Mouse (Mus musculus) gastrocnemius, postnatal 10 days (tissue): ENCODE data around the gene Olfr1402. TPM values are rescaled to one million over a fixed set of nuclear protein-coding genes. Genes with fewer than 3 reads are reported as not detected.

Source experiments
- DNase-seq: peaks from one replicate; pipeline ENCODE4 v3.0.0; 2021; ENCODE audit warnings: mixed read lengths
- long read RNA-seq, 2 experiments: library from polyadenylated mRNA; stranded (forward); transcript quantifications; one replicate each; pipeline ENCODE4 v2.0.0; 2021
- total RNA-seq, 2 experiments: library from RNA; stranded (reverse); gene quantifications; 2 replicates each; pipeline ENCODE4 v1.2.3; 2021

Olfr1402 gene
- not detected for total RNA-seq
- long read RNA-seq, experiment 1, result 0 reads
- long read RNA-seq, experiment 2, result 0 reads

GRCm38 (mm10) chr3:97421920-97422319 lies at the start of gene Olfr1402:
TSS of gene Olfr1402 (minus strand) at chr3:97422020.
- no peak for DNase-seq

GRCm38 (mm10) chr3:97455286-97455685 lies 33.5 kb upstream of the Olfr1402 start:
- no peak for DNase-seq

DNA sequence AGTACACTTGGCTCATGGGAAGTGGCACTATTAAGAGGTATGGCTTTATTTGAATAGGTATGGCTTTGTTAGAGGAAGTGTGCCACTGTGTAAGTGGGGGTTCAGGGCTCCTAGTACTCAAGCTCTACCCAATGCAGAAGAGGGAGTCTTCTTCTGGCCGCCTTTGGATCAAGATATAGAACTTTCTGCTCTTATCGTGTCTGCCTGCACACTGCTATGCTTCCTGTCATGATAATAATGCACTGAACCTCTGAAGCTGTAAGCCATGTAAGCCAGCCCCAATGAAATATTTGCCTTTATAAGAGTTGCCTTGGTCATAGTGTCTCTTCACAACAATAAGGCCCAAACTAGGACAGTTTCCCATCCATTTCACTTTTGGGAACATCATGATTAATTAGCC lies 16.8 kb upstream of the Olfr1402 start:
- no peak for DNase-seq

DNA sequence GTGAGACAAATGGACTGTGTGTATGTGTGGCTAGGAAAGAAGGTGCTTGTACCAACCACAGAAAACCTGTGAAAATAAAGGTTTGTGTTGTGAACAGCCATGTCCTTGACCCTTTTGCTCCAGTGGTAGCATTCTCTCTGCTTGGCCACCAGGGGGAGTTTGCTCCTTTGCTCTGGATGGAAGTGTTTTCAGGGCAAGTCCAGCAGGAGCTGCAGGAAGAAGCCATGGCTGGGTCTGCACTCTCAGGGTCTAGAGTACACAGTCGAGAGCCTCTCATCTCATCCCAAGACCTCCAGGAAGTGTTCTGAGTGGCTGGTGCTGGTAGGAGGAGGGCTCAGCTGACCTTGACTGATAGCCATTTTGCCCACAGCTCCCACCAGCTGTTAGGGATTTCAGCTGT lies 27.5 kb downstream of the Olfr1402 start:
- peak; percentile 16 for DNase-seq

GRCm38 (mm10) chr3:97393079-97393478 lies 28.7 kb downstream of the Olfr1402 start:
- DNase-seq, result peak; percentile 8

- DNase-seq, result no peak
Observed at GRCm38 (mm10) chr3:97370382-97370781, 51.4 kb downstream of the Olfr1402 start.

GRCm38 (mm10) chr3:97363418-97364098 lies 58.3 kb downstream of the Olfr1402 start:
- no peak for DNase-seq

DNA sequence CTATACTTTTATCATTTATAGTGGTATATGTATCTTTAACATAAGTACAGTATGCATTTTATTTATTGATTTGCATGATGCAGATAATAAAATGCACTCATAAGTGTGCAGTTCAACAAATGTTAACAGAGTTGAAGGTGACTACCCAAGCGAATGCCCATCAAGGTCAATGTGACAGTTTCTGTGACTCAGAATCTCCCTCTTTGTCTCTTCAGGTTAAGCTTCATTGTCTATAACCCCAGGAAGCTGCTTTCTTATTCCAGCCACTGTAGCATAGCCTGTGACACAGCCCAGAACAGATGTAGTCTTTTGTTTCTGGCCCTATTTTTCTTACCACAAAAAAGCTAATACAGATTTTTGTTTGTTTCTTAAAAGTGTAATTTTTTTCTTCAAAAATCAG lies 63.4 kb downstream of the Olfr1402 start:
- DNase-seq, result no peak

Other genes with a start within 250 kb of the Olfr1402 start
- 10 to 100 TPM in 1 of 2 experiments, 1 to 10 TPM in 1; 7.0 to 11.3 TPM for gene Bcl9, start 124.1 kb downstream of the Olfr1402 start, total RNA-seq
- gene Chd1l, start 188.2 kb upstream of the Olfr1402 start, total RNA-seq, result 10 to 100 TPM; 11.7 to 11.8 TPM
- gene Fmo5, start 206.8 kb upstream of the Olfr1402 start, total RNA-seq, result 1 to 10 TPM; 3.8 to 4.5 TPM
- gene Prkab2, start 236.2 kb upstream of the Olfr1402 start, total RNA-seq, result 10 to 100 TPM; 58.2 to 66.6 TPM